Mouse (Mus musculus) limb, embryonic 13.5 days (tissue): ENCODE measurements around the gene Aarsd1. TPM values are rescaled to one million over a fixed set of nuclear protein-coding genes. Genes with fewer than 3 reads are reported as not detected.
"Not testable (repeated sequence)": the region's sequence is repeated elsewhere in the genome, so short reads cannot be mapped to it uniquely, and the experiment has no call there.

Experiments used
- ATAC-seq: fragments of 200-750 bp; cut with Nextera tagmentation; 2 replicates; pipeline ENCODE4 v1.8.0; 2017; ENCODE audit warnings: low read depth, moderate number of reproducible peaks, moderate TSS enrichment; ENCODE audit not compliant: low FRiP score
- H3K27ac ChIP-seq: fragments of 300-500 bp; sonication (generic); 2 replicates; pipeline ENCODE4 v1.5.1; 2015; ENCODE audit warnings: inconsistent platforms, mild to moderate bottlenecking, moderate library complexity
- H3K27me3 ChIP-seq: fragments of 300-500 bp; sonication (generic); 2 replicates; pipeline ENCODE4 v1.6.1; 2015; ENCODE audit warnings: mild to moderate bottlenecking, inconsistent platforms
- H3K36me3 ChIP-seq: fragments of 300-500 bp; sonication (generic); 2 replicates; pipeline ENCODE4 v1.6.1; 2015; ENCODE audit warnings: inconsistent platforms, mild to moderate bottlenecking, moderate library complexity
- H3K4me1 ChIP-seq: fragments of 300-500 bp; sonication (generic); 2 replicates; pipeline ENCODE4 v1.6.1; 2015; ENCODE audit warnings: inconsistent platforms
- H3K4me2 ChIP-seq: fragments of 300-500 bp; sonication (generic); replicated peaks from 2 replicates; pipeline ENCODE4 v1.6.1; 2015; ENCODE audit warnings: inconsistent platforms, mild to moderate bottlenecking, moderate library complexity
- H3K4me3 ChIP-seq: fragments of 300-500 bp; sonication (generic); 2 replicates; pipeline ENCODE4 v1.5.1; 2015; ENCODE audit warnings: moderate library complexity, mild to moderate bottlenecking, inconsistent platforms
- H3K9ac ChIP-seq: fragments of 300-500 bp; sonication (generic); 2 replicates; pipeline ENCODE4 v1.6.1; 2015; ENCODE audit warnings: mild to moderate bottlenecking, inconsistent platforms
- H3K9me3 ChIP-seq: fragments of 300-500 bp; sonication (generic); 2 replicates; pipeline ENCODE4 v1.6.1; 2016; ENCODE audit warnings: inconsistent platforms
- WGBS: fragments of 180-500 bp; shearing (Covaris S2); methylation state at CpG from one replicate; pipeline ENCODE4 v1.1.7; 2015; 5-methylcytosine and 5-hydroxymethylcytosine counted together
- polyA plus RNA-seq: library from polyadenylated mRNA; unstranded; fragments of >200 nt; fragmentation: Nextera tagmentation; extraction: Ambion mirVana; gene quantifications from 2 replicates; pipeline ENCODE4 v1.2.1, GENCODE M21; 2015

The Aarsd1 gene
- polyA plus RNA-seq, 1 experiment from 2014 or later: 79.5 TPM

GRCm38 (mm10) chr11:101442760-101443159 lies 25.3 kb upstream of the Aarsd1 start:
- Histone ChIP-seq H3K4me2 (peak overlapping the region; percentile 96), H3K9me3 (no peaks in the 10 kb centered on the region), H3K27me3 (no peaks in the 10 kb centered on the region), H3K4me1 (peaks cover 20% of the 10 kb centered on the region), H3K36me3 (peaks cover 27% of the 10 kb centered on the region), H3K4me3 (peak overlapping the region; percentile 85), H3K27ac (peak overlapping the region; percentile 95), H3K9ac (peak overlapping the region; percentile 98)
- 0 out of 2 replicates have a peak, but pooled peaks have one; percentile 0 for ATAC-seq
- WGBS: under 1% methylated on average over 14 of the region's 14 CpGs

DNA sequence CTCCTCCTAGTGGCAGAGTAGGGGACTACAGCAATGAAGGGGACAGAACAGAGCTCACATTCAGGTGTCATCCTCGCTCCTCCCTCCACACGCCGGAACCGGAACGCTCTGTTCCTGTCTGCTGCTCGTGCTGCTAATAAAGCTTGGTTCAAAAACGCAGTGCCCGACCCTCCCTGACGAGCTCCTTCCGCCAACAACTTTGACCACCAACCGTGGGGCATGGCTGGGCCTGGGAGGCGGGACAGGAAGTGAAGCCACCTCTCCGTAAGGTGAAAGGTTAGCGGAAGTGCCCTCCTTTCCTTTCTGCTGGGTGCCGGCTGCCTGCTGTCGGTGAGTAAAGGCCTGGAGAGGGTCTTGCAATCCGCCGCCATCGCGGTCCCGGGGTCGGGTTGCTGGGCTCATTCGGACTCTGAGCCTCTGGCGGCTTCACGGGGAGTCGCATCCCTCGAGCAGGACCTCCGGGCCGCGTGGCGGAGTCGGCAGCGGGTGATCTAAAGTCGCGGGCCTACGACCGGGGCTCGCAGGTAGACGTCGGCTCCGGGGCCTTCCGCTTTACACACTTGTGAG lies 24.8 kb upstream of the Aarsd1 start, which contains the start of gene Rpl27:
Gene Rpl27, plus strand, starts transcription at position 172 of the 567 bp plus-strand sequence.
- H3K4me2 ChIP-seq: peak within 1 kb of the TSS; percentile 96
- H3K27me3 ChIP-seq: no peaks in the 10 kb centered on the region
- no peaks in the 10 kb centered on the region for H3K9me3 ChIP-seq
- under 1% methylated on average over 42 of the region's 42 CpGs for WGBS
- ATAC-seq: peak; percentile 100
- peak within 1 kb of the TSS; percentile 98 for H3K9ac ChIP-seq
- peak within 1 kb of the TSS; percentile 85 for H3K4me3 ChIP-seq
- peak within 1 kb of the TSS; percentile 95 for H3K27ac ChIP-seq
- peaks cover 27% of the 10 kb centered on the region for H3K36me3 ChIP-seq
- peaks cover 20% of the 10 kb centered on the region for H3K4me1 ChIP-seq

DNA sequence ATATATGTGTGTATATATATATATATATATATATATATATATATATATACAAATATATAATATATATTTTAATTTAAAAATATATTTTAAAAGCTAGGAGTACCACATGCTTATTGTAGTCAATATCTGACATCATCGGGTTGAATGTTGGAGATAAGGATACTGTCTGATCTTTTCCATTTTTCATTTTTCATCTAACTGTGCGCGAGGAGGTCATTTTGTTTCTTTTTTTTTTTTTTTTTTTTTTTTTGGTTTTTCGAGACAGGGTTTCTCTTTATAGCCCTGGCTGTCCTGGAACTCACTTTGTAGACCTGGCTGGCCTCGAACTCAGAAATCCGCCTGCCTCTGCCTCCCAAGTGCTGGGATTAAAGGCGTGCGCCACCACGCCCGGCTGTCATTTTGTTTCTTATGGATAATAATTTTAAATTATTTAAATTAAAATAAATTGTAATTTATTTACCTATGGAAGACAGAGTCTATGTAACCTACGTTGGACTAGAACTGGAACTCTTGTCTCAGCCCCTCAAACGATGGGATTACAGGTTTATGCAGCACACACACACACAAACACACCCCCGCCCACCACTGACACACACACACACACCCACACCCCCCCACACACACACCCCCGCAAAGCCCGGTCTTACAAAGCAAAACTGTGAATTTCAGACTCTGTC lies 24.2 kb upstream of the Aarsd1 start:
- H3K4me3 ChIP-seq: peak overlapping the region; percentile 85
- not testable (repeated sequence) for H3K9me3 ChIP-seq, H3K27ac ChIP-seq, ATAC-seq, H3K27me3 ChIP-seq, H3K9ac ChIP-seq
- H3K36me3 ChIP-seq: peaks cover 24% of the 10 kb centered on the region
- peaks cover 20% of the 10 kb centered on the region for H3K4me1 ChIP-seq
- peak overlapping the region; percentile 57 for H3K4me2 ChIP-seq
- WGBS: 36% methylated on average over 15 of the region's 15 CpGs

GRCm38 (mm10) chr11:101438006-101438405 lies 20.6 kb upstream of the Aarsd1 start:
- not testable (repeated sequence) for H3K27ac ChIP-seq, H3K4me1 ChIP-seq, ATAC-seq, H3K4me2 ChIP-seq, H3K9ac ChIP-seq, H3K9me3 ChIP-seq, H3K27me3 ChIP-seq, H3K4me3 ChIP-seq
- 54% methylated on average over 3 of the region's 3 CpGs for WGBS
- H3K36me3 ChIP-seq: peaks cover 31% of the 10 kb centered on the region

GRCm38 (mm10) chr11:101436916-101437315 lies 19.5 kb upstream of the Aarsd1 start:
- Histone ChIP-seq H3K27ac (no peak overlapping the region), H3K9me3 (no peaks in the 10 kb centered on the region), H3K27me3 (no peaks in the 10 kb centered on the region), H3K4me1 (no peaks in the 10 kb centered on the region), H3K36me3 (peaks cover 40% of the 10 kb centered on the region), H3K4me3 (no peak overlapping the region), H3K4me2 (no peak overlapping the region), H3K9ac (no peak overlapping the region)
- no peak for ATAC-seq
- WGBS: 85% methylated on average over 4 of the region's 4 CpGs

GRCm38 (mm10) chr11:101435831-101436230 lies 18.4 kb upstream of the Aarsd1 start:
- H3K9me3 ChIP-seq: no peaks in the 10 kb centered on the region
- H3K36me3 ChIP-seq: peaks cover 51% of the 10 kb centered on the region
- 86% methylated on average over 4 of the region's 4 CpGs for WGBS
- H3K4me1 ChIP-seq: no peaks in the 10 kb centered on the region
- no peak overlapping the region for H3K4me3 ChIP-seq
- no peak for ATAC-seq
- no peak overlapping the region for H3K4me2 ChIP-seq
- no peaks in the 10 kb centered on the region for H3K27me3 ChIP-seq
- H3K27ac ChIP-seq: no peak overlapping the region
- no peak overlapping the region for H3K9ac ChIP-seq

DNA sequence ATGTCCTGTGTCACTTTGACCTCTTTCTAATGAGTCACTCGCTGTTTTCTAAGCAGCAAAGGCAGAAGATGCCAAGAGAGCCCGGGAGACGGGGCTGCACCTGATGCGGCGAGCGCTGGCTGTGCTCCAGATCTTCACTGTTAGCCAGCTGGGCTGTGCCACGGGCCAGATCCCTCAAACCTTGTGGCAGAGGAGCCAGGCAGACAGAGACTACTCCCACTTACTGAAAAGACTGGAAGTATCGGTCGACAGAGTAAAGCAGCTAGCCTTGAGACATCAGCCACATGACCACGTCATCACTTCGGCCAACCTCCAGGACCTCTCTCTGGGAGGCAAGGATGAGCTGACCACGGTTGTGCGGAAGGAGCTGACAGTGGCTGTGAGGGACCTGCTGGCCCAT lies 16.0 kb upstream of the Aarsd1 start:
- Histone ChIP-seq H3K9ac (no peak overlapping the region), H3K27me3 (no peaks in the 10 kb centered on the region), H3K9me3 (no peaks in the 10 kb centered on the region), H3K27ac (no peak overlapping the region), H3K4me1 (no peaks in the 10 kb centered on the region), H3K4me2 (no peak overlapping the region), H3K4me3 (no peak overlapping the region), H3K36me3 (peaks cover 67% of the 10 kb centered on the region)
- ATAC-seq: no peak
- 90% methylated on average over 13 of the region's 13 CpGs for WGBS

DNA sequence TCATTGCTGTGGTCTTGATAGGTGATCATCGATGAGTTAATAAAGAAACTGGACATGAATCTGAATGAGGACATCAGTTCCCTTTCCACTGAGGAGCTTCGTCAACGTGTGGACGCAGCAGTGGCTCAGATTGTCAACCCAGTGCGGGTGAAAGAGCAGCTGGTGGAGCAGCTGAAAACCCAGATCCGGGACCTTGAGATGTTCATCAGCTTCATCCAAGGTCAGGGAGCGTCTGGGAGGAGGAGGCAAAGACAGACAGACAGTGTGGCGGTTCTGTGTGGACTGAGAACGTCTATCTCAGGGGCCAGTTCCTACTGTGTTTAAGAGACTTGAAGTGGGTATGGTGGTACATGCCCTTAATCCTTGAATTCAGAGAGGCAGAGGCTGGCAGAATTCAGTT lies 13.9 kb upstream of the Aarsd1 start:
- no peaks in the 10 kb centered on the region for H3K9me3 ChIP-seq
- no peak overlapping the region for H3K9ac ChIP-seq
- no peak overlapping the region for H3K27ac ChIP-seq
- H3K4me3 ChIP-seq: no peak overlapping the region
- H3K27me3 ChIP-seq: no peaks in the 10 kb centered on the region
- WGBS: 90% methylated on average over 9 of the region's 9 CpGs
- no peak for ATAC-seq
- H3K4me1 ChIP-seq: peaks cover 8% of the 10 kb centered on the region
- H3K36me3 ChIP-seq: peaks cover 67% of the 10 kb centered on the region
- H3K4me2 ChIP-seq: no peak overlapping the region

DNA sequence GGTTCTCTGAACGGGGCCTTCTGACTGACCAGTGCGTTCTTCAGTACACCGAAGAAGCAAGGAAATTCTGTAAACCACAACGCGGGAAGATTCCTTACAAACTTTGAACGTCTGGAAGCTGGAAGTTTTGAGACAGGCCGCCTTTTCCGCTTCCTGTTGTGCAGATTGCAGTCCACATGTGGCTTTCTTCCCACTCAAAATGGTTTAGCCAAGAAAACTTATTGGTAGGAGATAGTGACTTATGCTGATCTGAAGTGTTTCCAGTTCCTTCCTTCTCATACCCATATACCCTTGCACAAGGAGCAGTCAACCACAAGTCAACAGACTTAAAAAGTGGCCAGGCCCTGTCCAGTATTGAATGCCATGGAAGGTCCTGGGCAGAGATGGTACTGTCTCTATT lies 8.8 kb upstream of the Aarsd1 start:
- H3K36me3 ChIP-seq: peaks cover 20% of the 10 kb centered on the region
- H3K4me1 ChIP-seq: peaks cover 27% of the 10 kb centered on the region
- no peaks in the 10 kb centered on the region for H3K9me3 ChIP-seq
- 62% methylated on average over 8 of the region's 8 CpGs for WGBS
- no peaks in the 10 kb centered on the region for H3K27me3 ChIP-seq
- peak overlapping the region; percentile 95 for H3K4me2 ChIP-seq
- H3K4me3 ChIP-seq: peak overlapping the region; percentile 75
- ATAC-seq: no peak
- no peak overlapping the region for H3K27ac ChIP-seq
- H3K9ac ChIP-seq: peak overlapping the region; percentile 79

DNA sequence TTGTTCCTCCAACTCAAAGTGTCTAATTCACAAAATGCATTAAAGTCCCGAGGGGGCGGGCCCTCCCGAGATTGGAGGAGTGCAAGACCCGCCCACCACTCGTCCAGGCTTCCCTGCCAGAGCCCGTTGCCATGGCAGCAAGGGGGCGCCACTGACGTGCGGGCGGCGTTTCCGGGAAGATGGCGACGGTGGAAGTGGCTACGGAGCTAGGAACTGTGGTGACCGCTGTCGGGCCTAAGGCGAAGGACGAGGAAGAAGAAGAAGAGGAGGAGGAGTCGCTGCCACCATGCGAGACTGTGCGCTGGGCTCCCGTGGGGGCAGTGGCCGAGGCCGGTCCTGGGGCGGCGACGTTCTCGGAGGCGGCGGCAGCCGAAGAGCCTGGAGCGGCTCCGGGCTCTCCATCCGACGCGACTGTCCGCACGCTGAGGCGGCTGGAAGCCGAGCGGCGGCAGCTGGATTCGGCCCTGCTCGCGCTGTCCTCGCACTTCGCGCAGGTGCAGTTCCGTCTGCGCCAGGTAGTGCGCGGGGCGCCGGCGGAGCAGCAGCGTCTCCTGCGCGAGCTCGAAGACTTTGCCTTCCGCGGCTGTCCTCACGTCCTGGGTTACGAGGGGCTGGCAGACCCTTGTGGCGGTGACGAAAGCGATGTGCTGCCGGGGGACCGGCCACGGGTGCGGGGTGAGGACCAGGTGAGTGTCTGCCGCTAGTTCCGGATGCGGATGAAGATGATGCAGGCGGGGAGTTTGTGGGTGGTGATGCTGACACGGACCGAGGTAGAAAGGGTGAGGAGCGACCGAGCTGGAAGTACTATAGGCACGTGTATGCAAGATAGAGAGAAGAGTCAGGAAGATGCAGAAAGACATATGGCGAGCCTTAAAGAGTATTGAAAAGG lies 7.8 kb upstream of the Aarsd1 start, which contains the start of the genes Rundc1 and Ptges3l:
Gene Rundc1, plus strand, starts transcription at position 161 of the 889 bp plus-strand sequence.
Gene Ptges3l, minus strand, starts transcription at position 409 of the 889 bp plus-strand sequence.
- peaks cover 27% of the 10 kb centered on the region for H3K4me1 ChIP-seq
- peaks cover 10% of the 10 kb centered on the region for H3K36me3 ChIP-seq
- H3K9ac ChIP-seq: peak within 1 kb of the TSS; percentile 79
- peak within 1 kb of the TSS; percentile 95 for H3K4me2 ChIP-seq
- H3K27me3 ChIP-seq: no peaks in the 10 kb centered on the region
- WGBS: under 1% methylated on average over 78 of the region's 81 CpGs
- peak within 1 kb of the TSS; percentile 75 for H3K4me3 ChIP-seq
- H3K27ac ChIP-seq: peak within 1 kb of the TSS; percentile 65; the same call in 1 of the 2 replicates
- peak; percentile 96 for ATAC-seq
- H3K9me3 ChIP-seq: no peaks in the 10 kb centered on the region

DNA sequence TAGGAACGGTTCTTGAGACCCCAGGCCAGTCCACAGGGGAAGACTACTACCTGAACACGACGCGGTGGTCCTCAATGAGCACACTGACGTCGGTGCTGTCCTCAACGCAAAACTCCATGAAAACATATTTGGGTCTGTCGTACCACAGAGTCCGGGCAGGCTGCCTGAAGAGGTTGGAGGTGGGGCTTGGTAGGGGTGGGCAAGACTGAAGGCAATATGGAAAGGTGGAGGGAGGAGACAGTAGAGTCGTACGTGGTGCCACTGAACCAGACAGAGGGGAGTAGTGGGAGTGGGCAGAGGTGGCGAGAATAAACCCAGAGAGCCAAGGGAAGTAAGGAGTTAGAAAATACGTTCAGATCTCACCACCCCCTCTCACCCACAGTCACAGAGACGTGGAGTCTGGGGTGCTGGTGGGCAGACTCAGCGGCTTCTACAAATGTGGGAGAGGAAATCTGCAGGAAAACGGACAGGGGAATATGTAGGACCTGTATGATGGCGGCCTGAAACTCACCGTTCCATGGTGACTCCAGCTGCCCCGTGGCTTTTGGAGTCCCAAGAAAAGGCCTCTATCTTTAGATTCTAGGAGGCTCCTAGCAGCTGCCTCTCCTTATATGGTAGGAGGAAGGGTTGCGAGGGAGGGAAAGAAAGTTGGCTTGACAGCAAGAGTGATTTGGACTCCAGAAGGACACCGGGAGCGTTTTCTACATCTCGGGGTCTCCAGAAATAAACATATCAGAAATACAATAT lies 6.9 kb upstream of the Aarsd1 start, which contains the start of gene Gm27029:
Gene Gm27029, minus strand, starts transcription at position 692 of the 747 bp plus-strand sequence.
- 4% methylated on average over 23 of the region's 23 CpGs for WGBS
- no peaks in the 10 kb centered on the region for H3K9me3 ChIP-seq
- peaks cover under 1% of the 10 kb centered on the region for H3K36me3 ChIP-seq
- peak; percentile 66 for ATAC-seq
- H3K4me1 ChIP-seq: peaks cover 27% of the 10 kb centered on the region
- H3K4me2 ChIP-seq: peak within 1 kb of the TSS; percentile 95
- no peaks in the 10 kb centered on the region for H3K27me3 ChIP-seq
- peak within 1 kb of the TSS; percentile 75 for H3K4me3 ChIP-seq
- H3K27ac ChIP-seq: peak within 1 kb of the TSS; percentile 65; the same call in 1 of the 2 replicates
- H3K9ac ChIP-seq: peak within 1 kb of the TSS; percentile 79
